Mouse (Mus musculus) A20 (cell line): ENCODE data around the gene Emg1.
"Not testable (repeated sequence)": the region's sequence is repeated elsewhere in the genome, so short reads cannot be mapped to it uniquely, and the experiment has no call there.

Experiments
- DNase-seq: peaks from one replicate; pipeline ENCODE4 v3.0.0-alpha.2; 2011; ENCODE audit warnings: low read depth, low spot score

Emg1 gene

GRCm38 (mm10) chr6:124708289-124708889, 3.6 kb downstream of the Emg1 start:
- DNase-seq = no peak

- no peak for DNase-seq
Measured at GRCm38 (mm10) chr6:124706061-124706627, 5.8 kb downstream of the Emg1 start.

GRCm38 (mm10) chr6:124704417-124704816, 7.6 kb downstream of the Emg1 start:
- DNase-seq = no peak

- no peak for DNase-seq
Measured at GRCm38 (mm10) chr6:124703789-124704188, 8.2 kb downstream of the Emg1 start.

- DNase-seq = peak; percentile 77
Measured at GRCm38 (mm10) chr6:124702784-124703103, 9.2 kb downstream of the Emg1 start.

- no peak for DNase-seq
Measured at GRCm38 (mm10) chr6:124702102-124702783, 9.7 kb downstream of the Emg1 start.

GRCm38 (mm10) chr6:124701338-124701737, 10.6 kb downstream of the Emg1 start:
- DNase-seq = peak; percentile 54

- peak; percentile 60 for DNase-seq
Measured at GRCm38 (mm10) chr6:124699962-124700610, 11.9 kb downstream of the Emg1 start.

GRCm38 (mm10) chr6:124699366-124699765, 12.6 kb downstream of the Emg1 start:
- no peak for DNase-seq

- no peak for DNase-seq
Measured at GRCm38 (mm10) chr6:124698751-124699150, 13.2 kb downstream of the Emg1 start.

- DNase-seq = no peak
Measured at GRCm38 (mm10) chr6:124696441-124697150, 15.4 kb downstream of the Emg1 start.

GRCm38 (mm10) chr6:124694166-124694955, 17.6 kb downstream of the Emg1 start:
- no peak for DNase-seq

GRCm38 (mm10) chr6:124693243-124693981, 18.6 kb downstream of the Emg1 start:
- DNase-seq = no peak

- no peak for DNase-seq
Measured at GRCm38 (mm10) chr6:124690517-124690916, 21.5 kb downstream of the Emg1 start.

- DNase-seq = no peak
Measured at GRCm38 (mm10) chr6:124689011-124689410, 23.0 kb downstream of the Emg1 start.

- DNase-seq = peak; percentile 39
Measured at GRCm38 (mm10) chr6:124688151-124688758, 23.7 kb downstream of the Emg1 start.

GRCm38 (mm10) chr6:124686644-124687043, 25.3 kb downstream of the Emg1 start:
- not testable (repeated sequence) for DNase-seq

- DNase-seq = no peak
Measured at GRCm38 (mm10) chr6:124685606-124686386, 26.2 kb downstream of the Emg1 start.
